Mouse (Mus musculus) neural tube, embryonic 14.5 days (tissue): ENCODE data around the gene Rhno1. TPM values are rescaled to one million over a fixed set of nuclear protein-coding genes. Genes with fewer than 3 reads are reported as not detected.

Experiments used
- ATAC-seq: fragments of 200-750 bp; cut with Nextera tagmentation; 2 replicates; pipeline ENCODE4 v1.8.0; 2017; ENCODE audit warnings: low read depth, mild to moderate bottlenecking, moderate TSS enrichment, moderate library complexity
- H3K27ac ChIP-seq: fragments of 300-500 bp; sonication (generic); 2 replicates; pipeline ENCODE4 v1.5.1; 2014; ENCODE audit warnings: low read depth, mild to moderate bottlenecking, control low read depth, low read length, moderate library complexity, mixed read lengths
- H3K27me3 ChIP-seq: fragments of 300-500 bp; sonication (generic); 2 replicates; pipeline ENCODE4 v1.6.1; 2014; ENCODE audit warnings: low read length; ENCODE audit not compliant: control insufficient read depth, insufficient read depth
- H3K36me3 ChIP-seq: fragments of 300-500 bp; sonication (generic); 2 replicates; pipeline ENCODE4 v1.6.1; 2014; ENCODE audit warnings: low read length, mixed read lengths; ENCODE audit not compliant: control insufficient read depth, insufficient read depth
- H3K4me1 ChIP-seq: fragments of 300-500 bp; sonication (generic); 2 replicates; pipeline ENCODE4 v1.6.1; 2014; ENCODE audit warnings: low read length; ENCODE audit not compliant: control insufficient read depth, insufficient read depth
- H3K4me2 ChIP-seq: fragments of 300-500 bp; sonication (generic); 2 replicates; pipeline ENCODE4 v1.6.1; 2014; ENCODE audit warnings: mild to moderate bottlenecking, low read depth, low read length, control low read depth
- H3K4me3 ChIP-seq: fragments of 300-500 bp; sonication (generic); 2 replicates; pipeline ENCODE4 v1.5.1; 2014; ENCODE audit warnings: low read depth, low read length, control low read depth, mixed read lengths
- H3K9ac ChIP-seq: fragments of 300-500 bp; sonication (generic); replicated peaks from 2 replicates; pipeline ENCODE4 v1.6.1; 2014; ENCODE audit warnings: low read depth, mild to moderate bottlenecking, control low read depth, low read length, mixed read lengths
- H3K9me3 ChIP-seq: fragments of 300-500 bp; sonication (generic); 2 replicates; pipeline ENCODE4 v1.6.1; 2016; ENCODE audit warnings: low read length; ENCODE audit not compliant: control insufficient read depth
- WGBS: fragments of 180-500 bp; shearing (Covaris S2); extraction: QIAGEN DNeasy Blood & Tissue Kit; methylation state at CpG from one replicate; pipeline ENCODE4 v1.1.7; 2014; 5-methylcytosine and 5-hydroxymethylcytosine counted together
- polyA plus RNA-seq: library from polyadenylated mRNA; unstranded; fragments of >200 nt; fragmentation: Nextera tagmentation; extraction: Ambion mirVana; gene quantifications from 2 replicates; pipeline ENCODE4 v1.2.1, GENCODE M21; 2014

Rhno1 gene
- 76.0 and 82.6 TPM in 2 replicates for polyA plus RNA-seq

- Histone ChIP-seq H3K9ac (peak within 1 kb of the TSS; percentile 78), H3K4me3 (peak within 1 kb of the TSS; percentile 89), H3K9me3 (no peaks in the 10 kb centered on the region), H3K27ac (peak within 1 kb of the TSS; percentile 86), H3K4me1 (peaks cover 13% of the 10 kb centered on the region), H3K36me3 (no peaks in the 10 kb centered on the region), H3K27me3 (no peaks in the 10 kb centered on the region), H3K4me2 (peak within 1 kb of the TSS; percentile 98)
- ATAC-seq = peak; percentile 90
- WGBS = under 1% methylated on average over 62 of the region's 76 CpGs
Observed at GRCm38 (mm10) chr6:128362381-128363006, at the start of gene Rhno1, which contains the start of gene Foxm1. TSS of gene Rhno1 (minus strand) at chr6:128362911. TSS of gene Foxm1 (plus strand) at chr6:128362967.

- peak; percentile 47; the same call in 1 of the 2 replicates for ATAC-seq
- Histone ChIP-seq H3K4me1 (no peaks in the 10 kb centered on the region), H3K9ac (no peak overlapping the region), H3K4me2 (no peak overlapping the region), H3K4me3 (no peak overlapping the region), H3K27me3 (no peaks in the 10 kb centered on the region), H3K36me3 (peaks cover 43% of the 10 kb centered on the region), H3K27ac (no peak overlapping the region), H3K9me3 (no peaks in the 10 kb centered on the region)
- 26% methylated on average over 3 of the region's 3 CpGs for WGBS
Observed at GRCm38 (mm10) chr6:128411115-128411514, 48.4 kb upstream of the Rhno1 start.

- ATAC-seq = no peak
Observed at GRCm38 (mm10) chr6:128410305-128410704, 47.6 kb upstream of the Rhno1 start.

GRCm38 (mm10) chr6:128408544-128409125, 45.9 kb upstream of the Rhno1 start:
- Histone ChIP-seq H3K4me1 (no peaks in the 10 kb centered on the region), H3K4me2 (no peak overlapping the region), H3K4me3 (no peak overlapping the region), H3K9me3 (no peaks in the 10 kb centered on the region), H3K27me3 (no peaks in the 10 kb centered on the region), H3K36me3 (peaks cover 41% of the 10 kb centered on the region), H3K9ac (no peak overlapping the region), H3K27ac (no peak overlapping the region)
- WGBS = 92% methylated on average over 7 of the region's 7 CpGs
- no peak for ATAC-seq

More at GRCm38 (mm10) chr6:128410305-128410704, 47.6 kb upstream of the Rhno1 start:
- Histone ChIP-seq H3K36me3 (peaks cover 46% of the 10 kb centered on the region), H3K27ac (no peak overlapping the region), H3K4me3 (no peak overlapping the region), H3K4me2 (no peak overlapping the region), H3K4me1 (no peaks in the 10 kb centered on the region), H3K9ac (no peak overlapping the region), H3K9me3 (no peaks in the 10 kb centered on the region), H3K27me3 (no peaks in the 10 kb centered on the region)
- 97% methylated on average over 13 of the region's 13 CpGs for WGBS

DNA sequence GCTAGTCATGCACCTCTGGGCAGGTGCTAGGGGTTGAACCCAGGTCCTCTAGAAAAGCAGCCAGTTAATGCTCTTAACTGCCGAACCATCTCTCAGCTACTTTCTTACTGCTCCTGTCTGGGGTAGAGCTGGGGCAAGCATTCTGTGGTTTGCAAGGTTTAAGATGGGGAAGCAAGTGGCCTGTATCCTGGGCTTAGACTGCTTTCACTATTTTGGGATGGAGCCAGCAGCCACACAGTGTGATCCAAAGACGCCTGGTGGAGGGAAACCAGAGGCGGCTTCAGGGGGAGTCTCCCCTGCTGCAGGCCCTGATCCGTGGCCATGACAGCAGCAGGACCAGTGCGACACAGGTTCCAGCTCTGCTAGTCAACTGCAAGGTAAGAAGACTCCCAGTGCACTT, 42.0 kb upstream of the Rhno1 start:
- no peak for ATAC-seq
- Histone ChIP-seq H3K4me1 (0 out of 2 replicates have a peak, but pooled peaks cover 13% of the 10 kb centered on the region), H3K9me3 (no peaks in the 10 kb centered on the region), H3K27ac (no peak overlapping the region), H3K27me3 (no peaks in the 10 kb centered on the region), H3K4me2 (no peak overlapping the region), H3K4me3 (no peak overlapping the region), H3K9ac (no peak overlapping the region), H3K36me3 (peaks cover 16% of the 10 kb centered on the region; the same call in 1 of the 2 replicates)
- 70% methylated on average over 5 of the region's 5 CpGs for WGBS

- Histone ChIP-seq H3K9ac (peak overlapping the region; percentile 21), H3K27ac (peak overlapping the region; percentile 65), H3K4me3 (peak overlapping the region; percentile 27), H3K9me3 (no peaks in the 10 kb centered on the region), H3K4me1 (0 out of 2 replicates have a peak, but pooled peaks cover 13% of the 10 kb centered on the region), H3K27me3 (no peaks in the 10 kb centered on the region), H3K36me3 (no peaks in the 10 kb centered on the region), H3K4me2 (peak overlapping the region; percentile 51)
- WGBS = 30% methylated on average over 16 of the region's 21 CpGs
- peak; percentile 90 for ATAC-seq
Observed at GRCm38 (mm10) chr6:128399421-128400185, 36.9 kb upstream of the Rhno1 start.

DNA sequence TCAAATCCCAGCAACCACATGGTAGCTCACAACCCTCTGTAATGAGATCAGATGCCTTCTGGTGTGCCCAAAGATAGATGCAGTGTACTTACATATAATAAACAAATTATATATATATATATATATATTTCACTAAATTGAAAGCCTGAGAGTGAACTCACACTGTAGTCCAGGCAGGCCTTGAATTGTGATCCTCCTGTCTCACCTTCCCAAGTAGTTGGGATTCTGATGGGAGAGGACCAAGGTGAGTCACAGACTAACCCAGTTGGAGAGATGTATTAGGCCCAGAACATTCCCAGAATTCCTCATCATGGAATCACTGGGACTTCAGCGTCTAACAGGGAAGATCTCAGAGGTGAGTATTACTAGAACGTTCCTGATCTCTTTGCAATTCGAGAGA, 36.3 kb upstream of the Rhno1 start, which contains the start of gene Nrip2:
TSS of gene Nrip2 (plus strand) at position 301 of the 400 bp plus-strand sequence.
- peak within 1 kb of the TSS; percentile 65 for H3K27ac ChIP-seq
- peak within 1 kb of the TSS; percentile 27 for H3K4me3 ChIP-seq
- peak within 1 kb of the TSS; percentile 21 for H3K9ac ChIP-seq
- H3K36me3 ChIP-seq = no peaks in the 10 kb centered on the region
- H3K9me3 ChIP-seq = no peaks in the 10 kb centered on the region
- no peaks in the 10 kb centered on the region for H3K27me3 ChIP-seq
- peak within 1 kb of the TSS; percentile 51 for H3K4me2 ChIP-seq
- ATAC-seq = no peak
- WGBS = 81% methylated on average over 3 of the region's 3 CpGs
- H3K4me1 ChIP-seq = 0 out of 2 replicates have a peak, but pooled peaks cover 13% of the 10 kb centered on the region

- Histone ChIP-seq H3K27ac (no peak overlapping the region), H3K9ac (no peak overlapping the region), H3K4me1 (0 out of 2 replicates have a peak, but pooled peaks cover 13% of the 10 kb centered on the region), H3K4me2 (no peak overlapping the region), H3K9me3 (no peaks in the 10 kb centered on the region), H3K36me3 (no peaks in the 10 kb centered on the region), H3K27me3 (no peaks in the 10 kb centered on the region), H3K4me3 (no peak overlapping the region)
- 77% methylated on average over 7 of the region's 7 CpGs for WGBS
- ATAC-seq = no peak
Observed at GRCm38 (mm10) chr6:128397574-128398261, 35.0 kb upstream of the Rhno1 start.
